Mouse (Mus musculus): ENCODE measurements around the gene Mmgt2. TPM values are rescaled to one million over a fixed set of nuclear protein-coding genes. Genes with fewer than 3 reads are reported as not detected.
A peak's percentile ranks its signal among the peaks of the same experiment; 100 is the strongest.

Gene Mmgt2
- polyA plus RNA-seq, 1 experiment = 29.0 TPM

- no peak for DNase-seq (ENCODE audit: low read depth)
- TF ChIP-seq POLR2A (IDR thresholded peaks at IDR 0.05; ENCODE audit: borderline replicate concordance, extremely low read depth, insufficient read depth, insufficient read length, poor library complexity, severe bottlenecking) (no peak), CTCF (IDR thresholded peaks at IDR 0.05; ENCODE audit: borderline replicate concordance, extremely low read depth, insufficient read depth, insufficient read length) (no peak)
Measured at GRCm38 (mm10) chr11:62678778-62679354, 30.4 kb downstream of the Mmgt2 start.

- TF ChIP-seq POLR2A (IDR thresholded peaks at IDR 0.05; ENCODE audit: borderline replicate concordance, extremely low read depth, insufficient read depth, insufficient read length, poor library complexity, severe bottlenecking) (no peak), CTCF (IDR thresholded peaks at IDR 0.05; ENCODE audit: borderline replicate concordance, extremely low read depth, insufficient read depth, insufficient read length) (no peak)
- DNase-seq (ENCODE audit: low read depth) = no peak
Measured at GRCm38 (mm10) chr11:62679954-62680353, 31.5 kb downstream of the Mmgt2 start.

- TF ChIP-seq CTCF (IDR thresholded peaks at IDR 0.05; ENCODE audit: borderline replicate concordance, extremely low read depth, insufficient read depth, insufficient read length) = no peak
- no peak for DNase-seq (ENCODE audit: low read depth)
Measured at GRCm38 (mm10) chr11:62691592-62691991, 43.1 kb downstream of the Mmgt2 start.

- TF ChIP-seq POLR2A (IDR thresholded peaks at IDR 0.05; ENCODE audit: borderline replicate concordance, extremely low read depth, insufficient read depth, insufficient read length, poor library complexity, severe bottlenecking) = no peak
- peak; percentile 80; the same call in 1 of the 2 replicates for TF ChIP-seq CTCF (IDR thresholded peaks at IDR 0.05; ENCODE audit: borderline replicate concordance, extremely low read depth, insufficient read depth, insufficient read length)
- DNase-seq (ENCODE audit: low read depth) = peak; percentile 92
Measured at GRCm38 (mm10) chr11:62693299-62694184, 45.1 kb downstream of the Mmgt2 start.

- DNase-seq (ENCODE audit: low read depth) = no peak
- TF ChIP-seq CTCF (IDR thresholded peaks at IDR 0.05; ENCODE audit: borderline replicate concordance, extremely low read depth, insufficient read depth, insufficient read length) = 0 out of 2 replicates have a peak, but pooled peaks have one; percentile 2
- no peak for TF ChIP-seq POLR2A (IDR thresholded peaks at IDR 0.05; ENCODE audit: borderline replicate concordance, extremely low read depth, insufficient read depth, insufficient read length, poor library complexity, severe bottlenecking)
Measured at GRCm38 (mm10) chr11:62695126-62695525, 46.7 kb downstream of the Mmgt2 start.

- DNase-seq (ENCODE audit: low read depth) = peak; percentile 22
Measured at GRCm38 (mm10) chr11:62699749-62700148, 51.3 kb downstream of the Mmgt2 start.

GRCm38 (mm10) chr11:62701218-62701617 is 52.8 kb downstream of the Mmgt2 start:
- no peak for DNase-seq (ENCODE audit: low read depth)
- no peak for TF ChIP-seq POLR2A (IDR thresholded peaks at IDR 0.05; ENCODE audit: borderline replicate concordance, extremely low read depth, insufficient read depth, insufficient read length, poor library complexity, severe bottlenecking)
- no peak for TF ChIP-seq CTCF (IDR thresholded peaks at IDR 0.05; ENCODE audit: borderline replicate concordance, extremely low read depth, insufficient read depth, insufficient read length)

More at GRCm38 (mm10) chr11:62699749-62700148, 51.3 kb downstream of the Mmgt2 start:
- TF ChIP-seq CTCF (IDR thresholded peaks at IDR 0.05; ENCODE audit: borderline replicate concordance, extremely low read depth, insufficient read depth, insufficient read length) = no peak
- TF ChIP-seq POLR2A (IDR thresholded peaks at IDR 0.05; ENCODE audit: borderline replicate concordance, extremely low read depth, insufficient read depth, insufficient read length, poor library complexity, severe bottlenecking) = no peak

- TF ChIP-seq CTCF (IDR thresholded peaks at IDR 0.05; ENCODE audit: borderline replicate concordance, extremely low read depth, insufficient read depth, insufficient read length) (no peak), POLR2A (IDR thresholded peaks at IDR 0.05; ENCODE audit: borderline replicate concordance, extremely low read depth, insufficient read depth, insufficient read length, poor library complexity, severe bottlenecking) (no peak)
- DNase-seq (ENCODE audit: low read depth) = no peak
Measured at GRCm38 (mm10) chr11:62706141-62706540, 57.7 kb downstream of the Mmgt2 start.

- TF ChIP-seq CTCF (IDR thresholded peaks at IDR 0.05; ENCODE audit: borderline replicate concordance, extremely low read depth, insufficient read depth, insufficient read length) = no peak
- no peak for TF ChIP-seq POLR2A (IDR thresholded peaks at IDR 0.05; ENCODE audit: borderline replicate concordance, extremely low read depth, insufficient read depth, insufficient read length, poor library complexity, severe bottlenecking)
- no peak for DNase-seq (ENCODE audit: low read depth)
Measured at GRCm38 (mm10) chr11:62708252-62708651, 59.8 kb downstream of the Mmgt2 start.

- TF ChIP-seq POLR2A (IDR thresholded peaks at IDR 0.05; ENCODE audit: borderline replicate concordance, extremely low read depth, insufficient read depth, insufficient read length, poor library complexity, severe bottlenecking) = no peak
- no peak for TF ChIP-seq CTCF (IDR thresholded peaks at IDR 0.05; ENCODE audit: borderline replicate concordance, extremely low read depth, insufficient read depth, insufficient read length)
- DNase-seq (ENCODE audit: low read depth) = no peak
Measured at GRCm38 (mm10) chr11:62710657-62711056, 62.2 kb downstream of the Mmgt2 start.

Other genes with a start within 250 kb of the Mmgt2 start
- 6.8 and 8.2 TPM in 2 replicates for gene Pigl, start 190.2 kb upstream of the Mmgt2 start, polyA plus RNA-seq (2012; rRNA removed)
- gene Ncor1, start 190.1 kb upstream of the Mmgt2 start, polyA plus RNA-seq (2012; rRNA removed) = 132 and 164 TPM in 2 replicates
- 112 and 180 TPM in 2 replicates for gene Cenpv, start 109.4 kb upstream of the Mmgt2 start, polyA plus RNA-seq (2012; rRNA removed)
- gene Ubb, start 97.5 kb upstream of the Mmgt2 start, polyA plus RNA-seq (2012; rRNA removed) = 4,191 and 5,062 TPM in 2 replicates
- gene Trpv2, start 74.2 kb upstream of the Mmgt2 start, polyA plus RNA-seq (2012; rRNA removed) = 20.5 and 26.3 TPM in 2 replicates
- gene Lrrc75a, start 141 bp upstream of the Mmgt2 start, polyA plus RNA-seq (2012; rRNA removed) = 19.9 and 23.4 TPM in 2 replicates
- gene Zfp287, start 83.2 kb downstream of the Mmgt2 start, polyA plus RNA-seq (2012; rRNA removed) = 14.4 and 16.2 TPM in 2 replicates
- not detected in 2 replicates for gene Gm10428, start 104.4 kb downstream of the Mmgt2 start, polyA plus RNA-seq (2012; rRNA removed)
- gene Zfp286, start 140.8 kb downstream of the Mmgt2 start, polyA plus RNA-seq (2012; rRNA removed) = 19.8 and 21.0 TPM in 2 replicates
- 4.1 and 5.7 TPM in 2 replicates for gene Trim16, start 171.6 kb downstream of the Mmgt2 start, polyA plus RNA-seq (2012; rRNA removed)
- 0.20 and 0.45 TPM in 2 replicates for gene Fbxw10, start 198.4 kb downstream of the Mmgt2 start, polyA plus RNA-seq (2012; rRNA removed)
- gene Tvp23b, start 230.8 kb downstream of the Mmgt2 start, polyA plus RNA-seq (2012; rRNA removed) = 25.7 and 29.3 TPM in 2 replicates

All from brain, embryonic 14.5 days (tissue).